8 mouse cellular contexts compared by ENCODE assay signal in the genomic region with DNA sequence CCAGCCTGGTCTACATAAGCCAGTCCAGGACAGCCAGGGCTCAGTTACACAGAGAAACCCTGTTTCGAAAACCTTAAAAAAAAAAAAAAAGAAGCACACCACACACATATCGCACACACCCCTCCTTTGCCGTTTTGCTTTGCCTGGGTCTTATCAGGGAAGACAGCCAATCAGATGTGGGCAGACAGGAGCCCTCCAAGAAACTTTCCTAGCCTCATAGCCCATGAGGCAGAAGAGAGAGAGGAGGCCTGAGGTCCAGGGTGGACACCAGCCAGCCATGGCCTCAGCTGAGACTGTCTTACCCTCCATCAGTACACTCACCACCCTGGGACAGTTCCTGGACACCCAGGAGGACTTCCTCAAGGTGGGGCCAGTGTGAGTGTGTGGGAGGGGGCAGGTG. TPM values are rescaled to one million over a fixed set of nuclear protein-coding genes. Genes with fewer than 3 reads are reported as not detected.
DNase-seq lines count a peak whose midpoint lies in the region; ATAC-seq lines count a peak whose summit lies in the region.

A gene (plus strand): TSS at position 177 of the 400 bp plus-strand sequence.

- H3K4me1 ChIP-seq in neural tube, embryonic 11.5 days (ENCODE audit: control insufficient read depth, insufficient read depth, low read length): 0 out of 2 replicates have a peak, but pooled peaks cover 2% of the 10 kb centered on the region
- H3K4me1 ChIP-seq in forebrain, embryonic 10.5 days: peaks cover 21% of the 10 kb centered on the region
- peaks cover 71% of the 10 kb centered on the region for H3K4me1 ChIP-seq in liver, embryonic 12.5 days
- peaks cover 15% of the 10 kb centered on the region for H3K4me1 ChIP-seq in stomach, embryonic 15.5 days

- WGBS in neural tube, embryonic 11.5 days: 76% methylated on average over 3 of the region's 3 CpGs
- WGBS in forebrain, embryonic 10.5 days: 76% methylated on average over 3 of the region's 3 CpGs
- WGBS in liver, embryonic 12.5 days (ENCODE audit: insufficient replicate concordance): 13% methylated on average over 3 of the region's 3 CpGs
- WGBS in stomach, embryonic 15.5 days: 63% methylated on average over 3 of the region's 3 CpGs

- no peaks in the 10 kb centered on the region for H3K36me3 ChIP-seq in neural tube, embryonic 11.5 days (ENCODE audit: control insufficient read depth, insufficient read depth, low read length)
- H3K36me3 ChIP-seq in forebrain, embryonic 10.5 days (replicated peaks): no peaks in the 10 kb centered on the region
- H3K36me3 ChIP-seq in liver, embryonic 12.5 days: peaks cover 37% of the 10 kb centered on the region
- no peaks in the 10 kb centered on the region for H3K36me3 ChIP-seq in stomach, embryonic 15.5 days

- H3K9me3 ChIP-seq in neural tube, embryonic 11.5 days (ENCODE audit: control insufficient read depth, low read length): no peaks in the 10 kb centered on the region
- no peaks in the 10 kb centered on the region for H3K9me3 ChIP-seq in forebrain, embryonic 10.5 days
- no peaks in the 10 kb centered on the region for H3K9me3 ChIP-seq in liver, embryonic 12.5 days (replicated peaks)
- H3K9me3 ChIP-seq in stomach, embryonic 15.5 days: no peaks in the 10 kb centered on the region

- H3K4me2 ChIP-seq in neural tube, embryonic 11.5 days (ENCODE audit: low read depth): peak within 1 kb of the TSS; percentile 71
- H3K4me2 ChIP-seq in liver, embryonic 12.5 days: peak within 1 kb of the TSS; percentile 96
- H3K4me2 ChIP-seq in stomach, embryonic 15.5 days: peak within 1 kb of the TSS; percentile 99

- ATAC-seq in neural tube, embryonic 11.5 days (ENCODE audit: insufficient read depth, low FRiP score, low TSS enrichment): no peak
- ATAC-seq in liver, embryonic 12.5 days: peak; percentile 79
- peak; percentile 61; the same call in 1 of the 2 replicates for ATAC-seq in stomach, embryonic 15.5 days (ENCODE audit: insufficient read depth, low FRiP score, low read depth)

- DNase-seq in neural tube, embryonic 11.5 days (ENCODE audit: low spot score): no peak
- no peak for DNase-seq in neural tube, embryonic 10.5 days (ENCODE audit: extremely low spot score, low spot score)
- DNase-seq in forebrain, embryonic 10.5 days (ENCODE audit: extremely low spot score, low spot score): no peak
- no peak for DNase-seq in urinary bladder, postnatal 4 days (ENCODE audit: low spot score in 2 of 2)
- DNase-seq in adrenal gland, postnatal 10 days: no peak
- no peak for DNase-seq in kidney, postnatal 4 days

- no peak within 1 kb of the TSS for H3K27ac ChIP-seq in neural tube, embryonic 11.5 days (ENCODE audit: low read depth, low read length)
- H3K27ac ChIP-seq in forebrain, embryonic 10.5 days: peak within 1 kb of the TSS; percentile 90
- peak within 1 kb of the TSS; percentile 99 for H3K27ac ChIP-seq in liver, embryonic 12.5 days
- H3K27ac ChIP-seq in stomach, embryonic 15.5 days: peak within 1 kb of the TSS; percentile 92

- H3K27me3 ChIP-seq in neural tube, embryonic 11.5 days (ENCODE audit: control insufficient read depth, insufficient read depth, low read length): peaks cover 9% of the 10 kb centered on the region; the same call in 1 of the 2 replicates
- H3K27me3 ChIP-seq in forebrain, embryonic 10.5 days (ENCODE audit: poor library complexity, severe bottlenecking): peaks cover 52% of the 10 kb centered on the region
- no peaks in the 10 kb centered on the region for H3K27me3 ChIP-seq in liver, embryonic 12.5 days (replicated peaks)
- H3K27me3 ChIP-seq in stomach, embryonic 15.5 days (replicated peaks): no peaks in the 10 kb centered on the region

- peak within 1 kb of the TSS; percentile 52 for H3K9ac ChIP-seq in neural tube, embryonic 11.5 days (ENCODE audit: low read length)
- peak within 1 kb of the TSS; percentile 100 for H3K9ac ChIP-seq in liver, embryonic 12.5 days
- peak within 1 kb of the TSS; percentile 82 for H3K9ac ChIP-seq in stomach, embryonic 15.5 days

- H3K4me3 ChIP-seq in neural tube, embryonic 11.5 days (ENCODE audit: low read depth, low read length): peak within 1 kb of the TSS; percentile 44
- H3K4me3 ChIP-seq in forebrain, embryonic 10.5 days: peak within 1 kb of the TSS; percentile 69
- peak within 1 kb of the TSS; percentile 97 for H3K4me3 ChIP-seq in liver, embryonic 12.5 days
- H3K4me3 ChIP-seq in stomach, embryonic 15.5 days (replicated peaks): peak within 1 kb of the TSS; percentile 75

RNA-seq across cellular contexts. Expression of the gene that starts here (rescaled TPM):
- 11.8 and 12.9 TPM in 2 replicates for polyA plus RNA-seq in neural tube, embryonic 11.5 days (2014; fragmentation: Nextera tagmentation; extraction: Ambion mirVana)
- polyA plus RNA-seq in forebrain, embryonic 10.5 days (2016; fragmentation: Nextera tagmentation; extraction: Ambion mirVana): 18.3 and 24.3 TPM in 2 replicates
- polyA plus RNA-seq in liver, embryonic 12.5 days (2016; fragmentation: Nextera tagmentation; extraction: Ambion mirVana): 517 and 552 TPM in 2 replicates
- polyA plus RNA-seq in stomach, embryonic 15.5 days (2015; fragmentation: Nextera tagmentation; extraction: Ambion mirVana): 14.8 and 39.3 TPM in 2 replicates
- total RNA-seq in adrenal gland, postnatal 10 days (2021): 1 to 10 TPM; 2.6 to 4.3 TPM

Comparison
In these comparisons a context has a peak if more than half of its experiments do, and no peak if none do; other contexts are left out.
1. RNA of the gene that starts here (polyA plus RNA-seq): 517 to 552 TPM in liver, embryonic 12.5 days; 14.8 to 39.3 TPM in stomach, embryonic 15.5 days, 18.3 to 24.3 TPM in forebrain, embryonic 10.5 days and 11.8 to 12.9 TPM in neural tube, embryonic 11.5 days; every median in the first group is over 10 times any median in the second.
2. H3K4me3 ChIP-seq: peak in every context shown above with its lines; median percentile 97 in liver, embryonic 12.5 days; 75 in stomach, embryonic 15.5 days; 69 in forebrain, embryonic 10.5 days; 44 in neural tube, embryonic 11.5 days.
3. Peak in every context shown above with its lines, with median percentiles within 50 percentile points of each other: H3K4me2 ChIP-seq and H3K9ac ChIP-seq.